Mouse (Mus musculus) urinary bladder, postnatal 4 days (tissue): ENCODE measurements around the gene Cacnb3.
"Not testable (repeated sequence)": the region's sequence is repeated elsewhere in the genome, so short reads cannot be mapped to it uniquely, and the experiment has no call there.

Source experiments
- DNase-seq, 2 experiments: peaks; one replicate each; pipeline ENCODE4 v3.0.0; 2021 to 2022; ENCODE audit warnings: low spot score in 2 of 2

Gene Cacnb3

GRCm38 (mm10) chr15:98630540-98630939 is at the start of gene Cacnb3:
TSS of gene Cacnb3 (plus strand) at chr15:98630840.
- DNase-seq = no peak

- peak in 1 of 2 experiments; percentile 57 for DNase-seq
Observed at GRCm38 (mm10) chr15:98582410-98582809, 48.2 kb upstream of the Cacnb3 start.

DNA sequence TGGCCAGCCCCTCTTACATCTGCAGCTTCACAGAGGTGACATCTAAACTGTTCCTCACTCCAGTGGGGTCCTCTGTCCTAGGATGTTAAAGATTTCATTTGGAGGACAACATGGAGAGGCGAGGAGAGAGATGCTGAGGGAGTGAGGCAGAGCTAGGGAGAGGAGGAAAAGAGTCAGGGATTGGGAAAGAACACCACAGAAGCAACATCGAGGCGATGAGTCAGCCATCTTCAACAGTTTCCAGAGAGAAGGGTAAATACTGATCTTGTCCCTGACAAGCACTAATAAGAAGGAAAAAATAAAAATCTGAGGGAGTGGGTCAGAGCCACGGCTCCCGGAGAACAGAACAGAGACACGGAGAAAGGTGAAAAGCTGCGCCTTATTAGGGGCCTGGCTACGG is 47.6 kb upstream of the Cacnb3 start:
- DNase-seq = no peak

- DNase-seq = no peak
Observed at GRCm38 (mm10) chr15:98585421-98585820, 45.2 kb upstream of the Cacnb3 start.

DNA sequence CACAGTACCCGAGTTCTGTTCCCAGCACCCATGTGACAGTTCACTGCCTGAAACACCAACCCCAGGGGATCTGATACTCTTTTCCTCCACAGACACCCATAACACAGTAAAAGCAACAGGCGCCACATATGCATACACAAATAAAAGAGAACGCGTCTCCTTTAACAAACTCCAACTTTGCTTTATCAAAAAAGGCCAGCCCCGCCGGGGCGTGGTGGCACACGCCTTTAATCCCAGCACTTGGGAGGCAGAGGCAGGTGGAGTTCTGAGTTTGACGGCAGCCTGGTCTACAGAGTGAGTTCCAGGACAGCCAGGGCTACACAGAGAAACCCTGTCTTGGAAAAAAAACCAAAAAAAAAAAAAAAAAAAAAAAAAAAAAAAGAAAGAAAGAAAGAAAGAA is 44.5 kb upstream of the Cacnb3 start:
- not testable (repeated sequence) for DNase-seq

DNA sequence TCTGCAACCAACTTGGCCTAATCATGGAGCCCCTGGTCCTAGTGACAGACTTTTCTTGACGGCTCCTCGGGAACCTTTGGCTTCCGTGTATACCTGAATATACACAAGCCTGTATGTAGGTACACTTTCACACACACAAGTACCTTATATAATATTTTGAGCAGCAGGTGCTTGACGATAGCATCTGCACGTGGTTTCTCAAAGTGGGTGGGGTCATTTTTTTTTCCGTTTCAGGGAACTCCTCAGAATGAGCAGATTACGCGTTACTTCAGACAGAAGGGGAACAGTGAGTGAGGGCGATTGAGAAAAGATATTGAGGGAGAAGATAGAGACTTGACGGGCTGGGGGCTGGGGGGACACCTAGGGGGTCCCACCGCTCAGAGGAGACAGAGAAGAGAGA is 42.9 kb upstream of the Cacnb3 start:
- DNase-seq = no peak

DNA sequence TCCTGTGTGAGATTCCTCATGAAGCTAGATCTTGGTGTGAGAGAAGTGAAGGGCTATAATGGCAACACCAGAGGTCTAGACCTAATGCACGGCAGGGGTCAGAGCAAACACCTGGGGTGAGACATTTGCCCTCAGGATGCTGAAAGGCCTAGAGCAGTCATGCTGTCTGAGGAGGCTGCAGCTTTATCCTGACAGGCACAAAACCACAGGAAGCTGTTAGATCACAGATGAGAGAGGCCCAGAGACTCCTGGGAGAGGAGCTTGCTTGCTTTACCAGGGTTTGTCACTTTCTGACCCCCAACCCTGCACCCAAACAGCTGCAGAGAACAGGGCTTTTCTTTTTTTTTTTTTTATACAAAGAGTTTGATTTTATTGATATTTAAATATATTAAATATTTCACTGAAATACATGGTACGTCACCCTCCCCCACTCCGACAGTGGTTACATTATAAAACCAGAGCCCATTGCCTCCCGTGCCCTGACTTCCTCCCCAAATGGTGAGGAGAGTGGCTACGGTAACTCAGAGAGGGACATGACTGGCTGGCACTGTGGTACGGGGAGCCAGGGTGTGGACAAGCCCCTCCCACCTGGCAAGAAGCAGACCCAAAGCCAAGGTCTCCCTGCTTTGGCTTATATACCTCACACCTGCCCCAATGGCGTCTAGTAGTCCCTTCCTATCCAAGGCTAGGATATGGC is 40.9 kb upstream of the Cacnb3 start:
- no peak for DNase-seq

GRCm38 (mm10) chr15:98591396-98591795 is 39.2 kb upstream of the Cacnb3 start:
- DNase-seq = no peak

DNA sequence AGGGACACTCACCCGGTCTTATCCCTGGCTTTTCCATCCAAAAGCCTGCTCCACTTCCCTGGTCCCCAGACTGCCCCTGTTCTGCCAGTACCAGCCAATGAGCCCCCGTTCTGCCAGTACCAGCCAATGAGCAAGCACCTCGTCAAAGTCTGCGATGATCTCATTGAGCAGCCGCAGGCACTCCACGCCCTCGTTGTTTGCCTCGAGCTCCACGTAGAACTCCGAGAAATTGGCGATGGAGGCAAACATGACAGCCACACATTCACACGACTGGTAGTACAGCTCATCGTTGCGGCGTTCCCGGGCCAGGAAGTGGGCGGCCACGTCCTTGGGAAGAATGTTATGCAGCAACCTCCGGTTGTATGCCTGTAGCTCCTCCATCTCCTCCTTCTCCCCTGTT is 36.4 kb upstream of the Cacnb3 start:
- DNase-seq = no peak

- DNase-seq = no peak
Observed at GRCm38 (mm10) chr15:98595049-98595448, 35.6 kb upstream of the Cacnb3 start.

DNA sequence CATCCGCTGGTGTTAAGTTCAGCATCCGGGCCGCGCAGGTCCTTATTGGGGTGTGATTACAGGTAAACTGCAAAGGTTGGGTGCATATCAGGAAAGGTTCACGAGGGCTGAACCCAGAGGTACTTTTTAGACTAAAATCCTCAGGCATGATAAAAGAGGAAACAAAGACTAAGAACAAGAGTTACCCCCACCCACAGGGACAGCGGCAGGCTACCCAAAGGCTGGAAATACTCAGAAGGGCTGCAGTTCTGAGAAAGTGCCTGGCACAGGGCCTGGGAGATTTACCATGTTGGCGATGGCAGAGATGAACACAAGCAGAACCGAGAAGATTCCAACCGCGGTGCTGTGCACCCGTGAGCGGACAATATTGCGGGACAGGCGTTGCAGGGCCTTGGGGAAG is 34.0 kb upstream of the Cacnb3 start:
- no peak for DNase-seq

DNA sequence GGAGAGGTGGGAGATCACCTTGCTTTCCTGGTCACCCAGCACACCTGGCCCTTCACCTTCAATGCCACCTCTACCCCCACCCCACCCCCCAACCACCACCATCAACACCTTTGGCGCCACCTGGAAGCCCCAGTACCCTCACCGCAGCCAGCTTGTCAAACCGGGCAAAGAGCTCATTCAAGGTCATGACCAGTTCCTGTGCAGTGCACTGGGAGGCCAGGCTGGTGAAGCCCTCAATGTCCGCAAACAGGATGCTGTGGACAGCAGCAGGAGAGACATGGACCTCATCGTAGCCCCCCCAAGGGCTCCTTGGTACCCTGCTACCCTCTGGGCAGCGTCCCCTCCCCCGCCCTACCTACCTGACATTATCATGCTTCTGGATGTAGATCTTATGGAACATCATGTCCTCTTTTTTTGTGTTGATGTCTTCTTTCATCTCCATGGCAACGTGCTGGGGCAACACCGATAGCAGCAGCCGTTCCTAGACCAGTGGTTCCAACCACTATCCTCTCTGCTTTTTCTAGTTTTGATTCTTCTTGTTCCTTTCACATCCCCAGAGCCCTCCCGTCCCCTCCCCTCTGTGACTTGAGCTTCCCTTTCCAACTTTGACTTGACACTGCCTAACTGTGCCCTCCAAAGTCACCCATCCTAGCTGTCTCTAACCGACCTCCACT is 30.5 kb upstream of the Cacnb3 start:
- no peak for DNase-seq

DNA sequence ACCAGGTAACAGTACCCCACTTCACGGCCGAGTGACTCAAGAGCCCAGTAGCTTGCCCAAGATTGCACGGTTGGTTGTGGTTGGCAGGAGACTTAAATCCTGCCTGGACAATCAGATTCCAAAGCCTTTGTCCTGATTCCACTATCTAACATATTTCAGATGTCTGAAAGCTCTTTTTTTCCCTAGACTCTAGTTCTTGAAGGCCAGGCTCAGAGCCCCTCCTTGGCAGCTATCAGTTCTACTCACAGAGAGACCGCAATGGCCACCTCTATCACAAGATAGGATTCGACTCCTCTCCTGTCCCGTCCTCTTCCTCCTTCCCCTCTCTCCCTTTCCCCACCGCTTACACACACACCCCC is 28.8 kb upstream of the Cacnb3 start:
- no peak for DNase-seq

- no peak for DNase-seq
Observed at GRCm38 (mm10) chr15:98602191-98602881, 28.3 kb upstream of the Cacnb3 start.

- no peak for DNase-seq
Observed at GRCm38 (mm10) chr15:98602921-98603458, 27.6 kb upstream of the Cacnb3 start.

DNA sequence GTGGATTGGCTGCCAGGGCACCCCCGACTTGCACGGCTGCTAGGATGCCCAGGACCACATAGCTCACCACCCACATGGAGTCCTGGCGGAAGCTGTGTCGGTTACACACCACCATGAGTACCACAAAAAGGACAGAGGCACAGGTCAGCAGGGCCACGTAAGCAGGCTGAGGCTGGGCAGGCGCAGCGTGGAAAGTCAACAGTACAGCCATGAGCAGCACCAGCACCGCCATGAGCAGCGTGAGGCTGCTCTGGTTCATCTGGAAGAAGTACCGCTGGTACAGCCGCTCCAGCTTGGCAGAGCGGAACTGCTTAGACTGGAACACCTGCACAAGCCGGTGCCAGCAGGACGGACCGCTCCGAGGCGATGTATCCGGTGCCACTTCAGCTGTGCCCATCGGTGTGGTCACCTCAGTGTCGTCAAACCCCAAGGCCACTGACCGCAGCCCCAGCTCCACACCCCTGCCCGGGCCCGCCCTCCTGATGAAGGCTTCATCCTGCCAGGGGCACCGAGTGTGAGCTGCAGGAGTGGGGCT is 26.5 kb upstream of the Cacnb3 start:
- DNase-seq = no peak

DNA sequence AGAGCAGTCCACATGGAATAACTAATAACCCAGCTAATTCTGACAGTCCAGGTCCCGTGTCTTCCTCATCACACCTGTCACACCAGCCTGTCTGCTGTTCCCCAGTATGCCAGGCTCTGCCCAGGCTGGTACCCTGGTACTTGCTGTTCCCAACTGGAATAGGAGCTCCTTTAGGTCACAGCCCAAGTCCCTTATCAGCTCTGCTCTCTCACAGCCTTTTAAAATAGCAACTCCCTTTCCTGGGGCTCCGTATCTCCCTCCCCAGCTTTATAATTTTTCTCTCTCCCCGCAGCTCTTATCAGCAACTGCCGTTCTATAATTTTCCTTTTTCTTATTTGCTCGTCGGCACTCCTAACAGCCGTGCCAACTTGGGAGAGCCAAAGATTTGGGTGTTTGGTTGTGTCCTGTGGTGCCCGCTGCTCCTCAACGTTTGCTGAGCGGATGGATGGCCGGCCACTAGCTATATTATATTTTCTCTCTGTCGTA is 24.5 kb upstream of the Cacnb3 start:
- no peak for DNase-seq

GRCm38 (mm10) chr15:98606739-98607138 is 23.9 kb upstream of the Cacnb3 start:
- no peak for DNase-seq

- DNase-seq = peak in 1 of 2 experiments; percentile 35
Observed at GRCm38 (mm10) chr15:98607557-98607956, 23.1 kb upstream of the Cacnb3 start.

GRCm38 (mm10) chr15:98608058-98608783 is 22.4 kb upstream of the Cacnb3 start:
- no peak for DNase-seq

DNA sequence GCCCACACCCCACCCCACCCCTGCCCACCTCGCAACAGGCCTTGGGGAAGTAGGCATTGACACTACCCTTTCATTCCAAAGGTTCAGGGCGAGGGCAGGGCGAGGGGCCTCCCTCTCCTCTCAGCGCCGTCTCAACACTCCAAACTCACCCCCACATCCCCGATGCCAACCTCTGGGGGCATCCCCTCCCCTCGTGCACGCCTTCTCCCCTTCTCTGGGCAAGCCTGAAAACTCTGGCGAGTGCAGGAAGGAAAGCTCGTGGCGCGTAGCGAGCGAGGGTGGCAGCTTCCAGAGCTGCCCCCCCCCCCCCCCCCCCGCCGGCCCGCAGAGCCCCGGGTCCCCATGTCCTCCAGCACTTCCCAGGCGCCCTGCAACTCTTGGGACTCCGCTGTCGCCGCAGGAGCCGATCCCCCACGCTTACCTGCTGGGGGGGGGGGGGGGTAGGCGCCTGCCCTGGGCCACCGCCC is 21.8 kb upstream of the Cacnb3 start:
- DNase-seq = no peak
